Mouse (Mus musculus) kidney, adult 11 months (tissue): ENCODE data around the gene Zfp108.

Experiments
- DNase-seq: peaks from one replicate; pipeline ENCODE4 v3.0.0; 2022

Zfp108 gene

DNA sequence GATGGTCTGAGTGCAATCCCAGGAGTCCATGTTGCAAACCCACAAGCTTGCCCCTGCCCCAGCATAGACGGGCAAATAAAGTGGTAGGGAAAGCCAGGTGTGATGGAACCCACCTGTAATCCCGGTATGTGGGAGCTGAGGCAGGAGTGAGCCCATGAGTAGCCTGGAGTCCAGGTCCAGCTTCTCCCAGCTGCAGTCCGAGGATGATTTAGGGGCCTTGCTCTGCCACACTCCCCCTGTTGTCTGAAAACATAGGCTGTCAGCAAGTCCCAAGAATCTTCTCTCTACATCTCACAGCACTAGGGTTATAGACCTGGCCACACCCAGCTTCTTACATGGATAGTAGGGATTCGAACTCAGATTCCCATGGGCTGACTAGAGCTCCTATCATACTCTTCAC is 32.3 kb downstream of the Zfp108 start:
- no peak for DNase-seq

DNA sequence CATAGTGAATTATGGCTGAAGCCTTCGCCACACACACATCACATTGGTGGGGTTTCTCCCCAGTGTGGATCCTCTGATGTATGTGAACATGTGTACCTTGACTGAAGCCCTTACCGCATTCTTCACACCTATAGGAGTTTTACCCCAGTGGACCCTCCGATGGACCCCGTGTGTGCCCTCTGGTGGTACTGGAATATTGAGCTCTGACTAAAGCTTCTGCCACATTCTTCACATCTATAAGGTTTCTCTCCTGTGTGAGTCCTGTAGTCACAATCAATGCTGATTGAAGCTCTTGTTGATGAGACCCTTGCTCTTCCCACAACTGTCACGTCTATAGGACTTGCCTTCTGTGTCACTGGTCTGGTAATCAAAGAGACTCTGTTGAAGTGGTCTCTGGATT is 33.1 kb downstream of the Zfp108 start:
- no peak for DNase-seq

DNA sequence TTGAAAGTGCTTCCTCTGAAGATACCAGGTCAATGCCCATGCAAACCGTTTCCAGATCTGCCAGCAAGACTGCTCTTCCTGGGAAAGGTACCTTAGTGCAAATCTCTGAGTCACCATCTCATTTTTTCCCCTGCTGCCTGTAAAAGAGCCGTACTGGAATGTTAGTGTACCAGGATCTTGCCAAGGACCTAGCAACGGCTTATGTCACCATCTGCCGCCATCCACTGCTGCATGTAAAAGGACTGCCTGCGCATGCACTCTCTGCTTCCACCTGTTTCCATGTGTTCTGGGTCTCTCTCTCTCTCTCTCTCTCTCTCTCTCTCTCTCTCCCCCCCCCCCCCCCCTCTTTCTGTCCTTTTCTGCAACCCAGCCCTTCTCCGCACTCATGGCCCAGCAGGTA is 33.9 kb downstream of the Zfp108 start:
- no peak for DNase-seq

DNA sequence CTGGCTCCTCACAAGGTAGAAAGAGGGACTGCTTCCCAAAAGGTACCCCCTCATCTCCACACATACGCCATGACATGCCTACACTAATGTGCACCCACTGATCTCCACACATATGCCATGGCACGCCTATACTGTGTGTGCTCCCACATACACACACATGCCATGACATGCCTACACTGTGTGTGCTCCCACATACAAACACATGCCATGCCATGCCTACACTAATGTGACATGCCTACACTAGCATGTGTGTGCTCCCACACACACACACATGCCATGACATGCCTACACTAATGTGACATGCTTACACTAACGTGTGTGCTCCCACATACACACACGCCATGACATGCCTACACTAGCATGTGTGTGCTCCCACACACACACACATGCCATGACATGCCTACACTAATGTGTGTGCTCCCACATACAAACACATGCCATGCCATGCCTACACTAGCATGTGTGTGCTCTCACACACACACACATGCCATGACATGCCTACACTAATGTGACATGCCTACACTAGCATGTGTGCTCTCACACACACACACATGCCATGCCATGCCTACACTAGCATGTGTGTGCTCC is 35.6 kb downstream of the Zfp108 start:
- DNase-seq, result no peak

DNA sequence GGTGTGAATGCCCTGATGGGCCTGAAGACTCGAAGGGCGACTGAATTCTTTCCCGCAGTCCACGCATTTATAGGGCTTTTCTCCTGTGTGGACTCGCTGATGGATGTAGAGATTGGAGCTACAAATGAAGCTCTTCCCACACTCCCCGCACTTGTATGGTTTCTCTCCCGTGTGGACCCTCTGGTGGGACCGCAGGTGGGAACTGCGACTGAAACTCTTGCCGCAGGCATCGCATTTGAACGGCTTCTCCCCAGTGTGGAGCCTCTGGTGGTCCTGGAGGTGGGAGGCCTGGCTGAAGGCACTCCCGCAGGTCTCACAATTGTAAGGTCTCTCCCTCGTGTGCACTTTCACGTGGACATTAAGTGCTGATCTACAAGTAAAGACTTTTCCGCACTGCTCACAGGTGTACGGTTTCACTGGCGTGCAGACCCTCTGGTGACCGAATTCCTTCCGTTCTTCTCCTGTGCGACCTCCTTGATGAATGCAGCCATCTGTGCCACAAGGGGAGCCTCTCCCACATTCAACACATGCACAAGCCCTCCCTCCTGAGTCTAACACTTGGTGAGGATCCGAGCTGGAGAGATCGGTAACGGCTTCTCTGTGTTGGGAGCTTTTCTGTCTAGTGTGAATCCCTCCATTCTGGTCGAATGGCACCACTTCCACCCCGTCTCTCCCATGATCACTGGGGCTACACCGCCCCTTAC is 36.9 kb downstream of the Zfp108 start:
- DNase-seq, result no peak

DNA sequence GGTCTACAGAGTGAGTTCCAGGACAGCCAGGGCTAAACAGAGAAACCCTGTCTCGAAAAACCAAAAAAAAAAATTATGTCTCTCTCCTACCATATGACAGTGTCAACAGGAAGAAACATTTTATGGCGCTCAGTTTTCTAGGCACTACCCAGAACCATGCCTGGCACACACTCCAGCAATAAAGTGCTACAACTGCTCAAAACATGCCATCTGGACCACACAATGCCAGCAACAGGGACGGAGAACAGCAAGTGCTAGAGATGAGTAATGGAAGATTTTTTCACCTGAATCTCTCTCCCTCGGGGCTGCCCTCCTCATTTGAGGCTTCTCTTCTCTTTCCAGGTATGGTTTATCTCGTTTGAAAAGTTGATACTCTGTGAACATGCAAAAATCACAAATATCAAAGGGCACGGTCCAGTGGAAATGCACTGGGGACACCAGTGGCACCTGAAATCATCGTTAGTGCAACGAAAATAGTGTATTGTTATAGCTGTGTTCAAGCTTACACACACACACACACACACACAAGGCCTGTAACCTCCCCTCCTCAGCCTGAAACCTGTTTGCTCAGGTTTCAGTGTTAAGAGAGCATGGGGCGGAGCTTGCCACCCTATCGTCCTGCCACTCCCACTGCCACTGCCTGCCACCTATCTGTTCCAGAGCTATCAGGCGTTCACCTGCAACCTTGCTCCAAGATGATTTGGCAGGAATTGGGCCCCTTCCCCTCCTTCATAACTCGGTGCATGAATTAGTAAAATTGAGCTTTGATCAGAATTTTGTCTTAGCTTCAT is 38.7 kb downstream of the Zfp108 start:
- no peak for DNase-seq

DNA sequence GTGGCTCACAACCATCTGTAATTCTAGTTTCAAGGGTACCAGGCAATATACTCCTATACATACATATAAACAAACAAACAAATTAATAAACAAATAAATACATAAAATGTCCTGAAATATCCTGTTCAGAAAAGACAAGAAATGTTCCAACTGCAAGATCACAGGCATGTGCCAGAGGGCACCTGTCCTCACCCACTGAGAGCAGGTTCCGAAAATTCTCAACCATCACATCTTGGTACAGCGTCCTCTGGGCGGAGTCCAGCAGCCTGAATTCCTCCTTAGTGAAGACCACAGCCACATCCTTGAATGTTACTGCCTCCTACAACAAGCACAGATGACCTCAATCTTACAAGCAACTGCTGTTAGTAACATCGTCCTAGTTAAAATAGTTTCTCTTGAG is 40.2 kb downstream of the Zfp108 start:
- DNase-seq, result no peak

DNA sequence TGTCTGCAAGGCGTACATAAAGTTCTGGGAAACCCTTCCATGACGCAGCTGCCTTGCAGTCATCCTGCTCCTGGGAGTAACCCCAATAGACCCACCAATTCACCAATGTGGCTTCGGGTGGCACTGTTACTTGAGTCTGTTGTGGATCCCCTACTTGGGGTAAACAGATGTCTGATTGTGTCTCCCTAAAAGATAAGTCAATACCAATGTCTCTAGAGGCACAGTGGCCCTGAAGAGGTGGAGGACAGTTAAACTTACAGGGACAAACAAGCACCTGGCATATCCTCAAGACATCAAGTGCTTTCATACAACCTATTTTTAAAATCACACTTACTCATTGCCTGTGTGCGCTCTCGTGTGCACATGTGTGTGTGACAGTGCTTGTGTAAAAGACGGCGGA is 40.8 kb downstream of the Zfp108 start:
- DNase-seq, result no peak

DNA sequence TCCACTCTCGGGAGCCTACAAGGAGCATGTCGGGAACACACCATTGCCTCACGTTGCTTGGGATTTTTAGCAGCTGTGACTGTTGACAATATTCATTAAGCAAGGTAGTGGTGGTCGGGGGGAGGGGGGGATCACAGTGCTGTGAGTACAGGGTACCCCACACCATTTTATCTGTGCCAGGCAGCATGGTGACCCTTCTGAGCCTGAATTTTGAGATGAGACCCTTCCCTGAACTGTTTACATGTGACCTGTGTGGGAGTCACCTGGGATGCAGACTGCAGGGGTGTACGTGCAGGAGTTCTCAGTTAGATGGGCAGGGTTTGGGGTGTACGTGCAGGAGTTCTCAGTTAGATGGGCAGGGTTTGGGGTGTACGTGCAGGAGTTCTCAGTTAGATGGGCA is 41.8 kb downstream of the Zfp108 start:
- no peak for DNase-seq

DNA sequence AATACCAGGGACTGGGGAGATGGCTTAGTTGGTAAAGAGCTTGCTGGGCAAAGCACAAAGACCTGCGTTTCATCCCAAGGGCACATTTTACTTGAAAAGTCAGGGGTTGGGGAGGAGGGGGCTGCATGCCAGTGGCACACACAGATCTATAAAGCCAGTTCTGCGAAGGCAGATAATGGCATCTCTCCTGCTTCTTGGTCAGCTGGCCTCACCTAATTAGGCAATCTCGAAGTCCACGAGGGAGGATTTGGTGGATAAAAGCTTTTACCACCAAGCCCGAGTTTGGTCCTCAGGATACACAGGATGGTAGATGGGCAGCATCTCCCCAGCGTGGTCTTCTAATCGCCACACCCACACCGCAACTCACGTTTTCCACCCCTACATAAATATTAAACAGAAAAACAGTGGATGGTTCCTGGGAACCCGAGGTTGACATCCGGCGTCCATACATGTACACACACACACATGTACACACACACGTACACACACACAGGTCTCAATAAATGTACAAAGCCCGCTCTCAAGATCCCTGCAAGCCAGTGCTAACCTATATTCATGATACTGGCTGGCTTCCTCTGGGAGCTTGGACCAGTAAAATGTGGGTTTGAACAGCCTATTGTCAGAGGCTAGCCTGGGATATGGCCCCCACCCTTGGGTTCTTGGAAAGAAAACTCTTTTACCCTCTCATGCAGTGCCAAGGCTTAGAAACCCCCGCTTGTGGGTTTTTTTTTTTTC is 42.9 kb downstream of the Zfp108 start:
- DNase-seq, result no peak

DNA sequence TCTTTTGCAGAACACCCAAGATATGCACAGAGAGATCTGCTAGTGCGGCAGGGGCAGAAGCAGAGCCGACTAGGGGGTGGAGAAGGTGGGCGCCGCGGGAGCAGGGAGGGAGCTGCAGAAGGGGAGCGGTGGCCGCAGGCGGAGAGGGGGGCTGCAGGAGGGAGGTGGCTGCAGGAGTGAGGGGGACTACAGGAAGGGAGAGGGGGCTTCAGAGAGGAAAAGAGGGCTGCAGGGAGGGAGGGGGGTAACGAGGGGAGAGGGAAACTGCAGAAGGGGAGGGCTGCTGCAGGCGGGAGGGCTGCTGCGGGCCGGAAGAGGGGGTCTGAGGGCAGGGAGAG is 44.0 kb downstream of the Zfp108 start:
- no peak for DNase-seq

DNA sequence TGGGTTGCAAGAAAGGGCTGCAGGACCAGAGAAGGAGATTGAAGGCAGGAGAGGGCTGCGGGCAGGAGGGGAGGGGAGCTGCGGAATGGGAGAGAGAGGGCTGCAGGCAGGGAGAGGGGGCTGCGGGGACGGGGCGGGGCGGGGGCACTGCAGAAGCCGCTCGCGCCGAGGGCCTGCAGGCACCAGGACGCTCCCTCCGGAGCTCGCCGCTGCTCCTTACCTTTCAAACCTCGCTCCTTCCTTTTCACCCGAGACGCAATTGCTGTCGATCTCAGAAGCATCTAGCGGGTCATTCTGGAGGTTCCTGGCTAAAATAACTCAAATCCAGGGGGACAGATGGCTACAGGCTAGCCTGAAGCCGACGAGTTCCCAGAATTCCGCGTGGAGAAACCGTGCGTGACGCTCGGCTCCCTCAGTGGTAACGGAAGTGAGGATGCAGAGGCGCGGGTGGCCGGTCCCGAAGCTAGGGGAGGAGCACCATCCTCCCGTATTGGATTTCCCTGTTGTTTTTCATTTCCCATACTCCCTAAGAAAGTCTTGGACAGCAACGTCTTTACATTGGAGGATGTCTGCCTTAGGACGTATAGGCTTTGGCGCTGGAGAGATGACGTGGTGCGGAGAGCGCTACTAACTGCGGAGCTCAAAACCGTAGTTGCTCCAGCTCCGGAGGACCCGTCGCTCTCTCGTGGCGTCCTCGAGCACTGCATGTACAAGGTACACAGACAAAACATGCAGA is 44.5 kb downstream of the Zfp108 start:
- peak; percentile 64 for DNase-seq

DNA sequence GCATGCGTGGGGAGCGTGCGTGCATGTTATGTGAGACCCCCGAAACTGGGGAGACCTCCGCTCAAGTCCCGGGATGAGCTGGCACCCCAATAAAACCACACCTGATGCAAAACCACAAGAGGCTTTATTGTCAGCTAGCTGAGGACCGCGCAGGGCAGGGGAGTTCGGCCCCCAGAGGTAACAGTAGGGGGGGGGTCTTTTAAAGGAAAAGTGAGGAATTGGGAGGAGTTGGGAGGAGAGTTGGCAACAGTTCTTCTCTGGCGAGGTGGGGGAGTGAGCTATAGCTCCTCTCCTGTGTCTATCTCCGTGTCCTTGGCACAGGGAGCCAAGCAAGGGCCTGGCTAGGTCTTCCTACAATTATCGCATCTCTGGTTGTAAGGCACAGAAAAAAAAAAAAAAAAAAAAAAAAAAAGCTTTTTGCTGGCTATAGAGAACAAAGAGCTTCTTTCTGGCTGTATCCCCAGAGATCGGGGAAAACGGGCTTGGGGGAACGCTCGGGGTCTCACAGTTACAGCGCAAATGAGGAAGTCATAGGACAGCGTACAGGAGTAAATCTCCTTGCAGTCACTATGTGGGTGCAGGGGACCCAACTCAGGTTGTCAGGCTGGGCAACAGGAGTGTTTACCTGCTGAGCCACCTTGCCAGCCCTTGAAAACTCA is 45.4 kb downstream of the Zfp108 start:
- peak; percentile 11 for DNase-seq

DNA sequence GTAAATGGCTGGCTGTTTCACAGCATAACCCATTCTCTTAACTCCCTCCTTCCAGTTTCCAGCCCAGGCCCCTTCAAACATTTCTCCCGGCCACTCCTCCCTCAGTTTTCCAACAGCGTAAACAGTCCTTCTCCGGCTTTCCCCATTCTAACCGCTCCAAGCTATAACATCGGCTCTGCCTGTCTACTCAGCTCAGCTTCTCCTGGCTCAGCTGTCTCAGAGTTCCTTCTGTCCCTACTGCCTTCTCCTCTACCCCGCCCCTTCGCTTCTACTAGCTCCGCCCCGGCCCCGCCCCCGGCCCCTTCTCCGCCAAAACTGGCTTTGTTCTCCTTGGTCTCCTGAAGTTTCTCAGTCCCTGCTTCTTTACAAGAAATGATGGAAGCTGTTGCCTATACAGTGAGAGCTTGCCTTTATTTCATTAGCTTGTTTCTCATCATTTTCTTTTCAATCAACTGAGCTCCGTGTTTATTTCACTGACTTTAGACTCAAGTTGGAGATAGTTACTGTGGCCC is 46.2 kb downstream of the Zfp108 start, which contains the start of gene Zfp61:
Zfp61 (minus strand) TSS at position 462 of the 512 bp plus-strand sequence.
- peak; percentile 19 for DNase-seq
